In the genomic region with DNA sequence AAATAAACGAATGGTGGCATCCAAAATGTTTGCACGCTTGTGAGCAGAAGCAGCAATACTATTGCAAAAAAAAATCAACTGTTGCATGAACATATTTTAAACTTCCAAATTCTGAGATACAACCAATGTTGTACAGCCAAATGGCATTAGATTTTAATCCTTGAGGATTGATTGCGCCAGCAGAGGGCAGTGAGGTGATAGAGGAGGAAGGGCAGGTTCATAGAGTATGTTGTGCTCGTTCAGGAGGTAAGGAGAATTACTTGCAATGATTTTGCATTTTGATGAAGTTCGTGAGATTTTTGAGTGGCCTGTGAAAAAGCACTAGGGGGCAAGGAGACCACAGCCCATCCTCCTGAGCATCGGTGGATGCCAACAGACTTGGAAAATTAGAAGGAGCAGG, we compare ENCODE assay signal across 8 mouse cellular contexts. TPM values are rescaled to one million over a fixed set of nuclear protein-coding genes. Genes with fewer than 3 reads are reported as not detected.
DNase-seq lines count a peak whose midpoint lies in the region; ATAC-seq and TF ChIP-seq lines count a peak whose summit lies in the region.

No protein-coding gene starts in this region.

- WGBS in hindbrain, embryonic 11.5 days, result 31% methylated on average over 6 of the region's 6 CpGs
- WGBS in hindbrain, embryonic 16.5 days, result 27% methylated on average over 6 of the region's 6 CpGs
- 19% methylated on average over 6 of the region's 6 CpGs for WGBS in stomach, postnatal 0 days

- no peaks in the 10 kb centered on the region for H3K9me3 ChIP-seq in hindbrain, embryonic 11.5 days (ENCODE audit: control insufficient read depth, low read length)
- H3K9me3 ChIP-seq in hindbrain, embryonic 16.5 days (ENCODE audit: control insufficient read depth, low read length), result no peaks in the 10 kb centered on the region
- no peaks in the 10 kb centered on the region for H3K9me3 ChIP-seq in stomach, postnatal 0 days (ENCODE audit: control insufficient read depth, low read length)

- H3K4me3 ChIP-seq in hindbrain, embryonic 11.5 days (ENCODE audit: low read depth, low read length), result no peak overlapping the region
- H3K4me3 ChIP-seq in hindbrain, embryonic 16.5 days (ENCODE audit: low read length), result no peak overlapping the region
- H3K4me3 ChIP-seq in stomach, postnatal 0 days (ENCODE audit: low read depth, low read length), result no peak overlapping the region

- H3K4me2 ChIP-seq in hindbrain, embryonic 11.5 days (replicated peaks; ENCODE audit: low read depth, low read length), result no peak overlapping the region
- no peak overlapping the region for H3K4me2 ChIP-seq in hindbrain, embryonic 16.5 days (ENCODE audit: low read length)
- no peak overlapping the region for H3K4me2 ChIP-seq in stomach, postnatal 0 days (replicated peaks; ENCODE audit: low read depth)

- no peaks in the 10 kb centered on the region for H3K36me3 ChIP-seq in hindbrain, embryonic 11.5 days (ENCODE audit: control insufficient read depth, insufficient read depth, low read length)
- no peaks in the 10 kb centered on the region for H3K36me3 ChIP-seq in hindbrain, embryonic 16.5 days (ENCODE audit: control insufficient read depth, insufficient read depth, low read length)
- H3K36me3 ChIP-seq in stomach, postnatal 0 days (ENCODE audit: control insufficient read depth, insufficient read depth, low read length), result no peaks in the 10 kb centered on the region

- no peaks in the 10 kb centered on the region for H3K4me1 ChIP-seq in hindbrain, embryonic 11.5 days (replicated peaks; ENCODE audit: control insufficient read depth, insufficient read depth, low read length)
- no peaks in the 10 kb centered on the region for H3K4me1 ChIP-seq in hindbrain, embryonic 16.5 days (ENCODE audit: control insufficient read depth, insufficient read depth, low read depth, low read length)
- H3K4me1 ChIP-seq in stomach, postnatal 0 days (replicated peaks; ENCODE audit: control insufficient read depth, insufficient read depth), result no peaks in the 10 kb centered on the region

- no peak for TF ChIP-seq EP300 in stomach, postnatal 0 days (optimal IDR thresholded peaks at IDR 0.05)

- no peaks in the 10 kb centered on the region for H3K27me3 ChIP-seq in hindbrain, embryonic 11.5 days (ENCODE audit: control insufficient read depth, insufficient read depth, low read length)
- H3K27me3 ChIP-seq in hindbrain, embryonic 16.5 days (replicated peaks; ENCODE audit: control insufficient read depth, insufficient read depth, low read length), result no peaks in the 10 kb centered on the region
- H3K27me3 ChIP-seq in stomach, postnatal 0 days (ENCODE audit: control insufficient read depth, insufficient read depth, low read length), result no peaks in the 10 kb centered on the region

- H3K27ac ChIP-seq in hindbrain, embryonic 11.5 days (ENCODE audit: low read depth, low read length), result no peak overlapping the region
- no peak overlapping the region for H3K27ac ChIP-seq in hindbrain, embryonic 16.5 days (ENCODE audit: low read depth, low read length)
- no peak overlapping the region for H3K27ac ChIP-seq in stomach, postnatal 0 days (replicated peaks)

- DNase-seq in hindbrain, embryonic 11.5 days (ENCODE audit: low spot score), result peak; percentile 44
- DNase-seq in ES-CJ7 (ENCODE audit: low read depth, low spot score), result peak; percentile 46
- DNase-seq in cerebellum, adult 18-20 months, result peak; percentile 79 to 91
- peak; percentile 51 to 84 for DNase-seq in frontal cortex, adult 2 months (ENCODE audit: extremely low spot score in 1 of 2, low spot score in 1 of 2)
- peak; percentile 39 to 64 for DNase-seq in layer of hippocampus, adult 8-10 months (ENCODE audit: low spot score in 2 of 2)
- peak; percentile 52 for DNase-seq in lung, postnatal 25 days (ENCODE audit: low spot score)
- DNase-seq in stomach, postnatal 0 days (ENCODE audit: low spot score), result peak; percentile 48

- H3K9ac ChIP-seq in hindbrain, embryonic 11.5 days (ENCODE audit: low read depth, low read length), result no peak overlapping the region
- no peak overlapping the region for H3K9ac ChIP-seq in hindbrain, embryonic 16.5 days (ENCODE audit: low read depth, low read length)
- no peak overlapping the region for H3K9ac ChIP-seq in stomach, postnatal 0 days (ENCODE audit: low read length)

- ATAC-seq in hindbrain, embryonic 11.5 days (ENCODE audit: low FRiP score), result no peak
- ATAC-seq in hindbrain, embryonic 16.5 days, result no peak
- no peak for ATAC-seq in stomach, postnatal 0 days (ENCODE audit: low FRiP score, low TSS enrichment)

- TF ChIP-seq CTCF in stomach, postnatal 0 days (IDR thresholded peaks at IDR 0.05; ENCODE audit: low read depth), result peak; percentile 89

RNA-seq across cellular contexts. Expression of a gene that starts 33.8 kb away (rescaled TPM):
- polyA plus RNA-seq in hindbrain, embryonic 11.5 days (2014; fragmentation: Nextera tagmentation; extraction: Ambion mirVana), result not detected in 2 replicates
- polyA plus RNA-seq in hindbrain, embryonic 16.5 days (2015; fragmentation: Nextera tagmentation; extraction: Ambion mirVana), result not detected in 2 replicates
- 0.06 and 0.14 TPM in 2 replicates for polyA plus RNA-seq in frontal cortex, adult 2 months (2012; rRNA removed)
- 1 to 10 TPM in 2 of 4 experiments, under 1 TPM in 2; 0.24 to 1.8 (median 0.93) TPM for total RNA-seq in layer of hippocampus, adult 8-10 months (2022)
- 0.05 TPM in 1 of 2 replicates, not detected in the other for polyA plus RNA-seq in stomach, postnatal 0 days (2015; fragmentation: Nextera tagmentation; extraction: Ambion mirVana)
